Mouse (Mus musculus): ENCODE data around the gene Tbcc.

The Tbcc gene

GRCm38 (mm10) chr17:46903876-46904490, 13.5 kb downstream of the Tbcc start:
- DNase-seq (ENCODE audit: low spot score) = peak; percentile 38

- no peak for DNase-seq (ENCODE audit: low spot score)
These were observed 19.7 kb downstream of the Tbcc start, which contains the start of gene Prph2 for GRCm38 (mm10) chr17:46910186-46910585. Gene Prph2 (plus strand): TSS chr17:46910459.

GRCm38 (mm10) chr17:46912331-46912730, 21.8 kb downstream of the Tbcc start:
- DNase-seq (ENCODE audit: low spot score) = no peak

- DNase-seq (ENCODE audit: low spot score) = no peak
These were observed 24.6 kb downstream of the Tbcc start for GRCm38 (mm10) chr17:46915129-46915528.

GRCm38 (mm10) chr17:46918951-46919350, 28.5 kb downstream of the Tbcc start:
- DNase-seq (ENCODE audit: low spot score) = no peak

- no peak for DNase-seq (ENCODE audit: low spot score)
These were observed 30.4 kb downstream of the Tbcc start for GRCm38 (mm10) chr17:46920855-46921254.

- no peak for DNase-seq (ENCODE audit: low spot score)
These were observed 35.7 kb downstream of the Tbcc start for GRCm38 (mm10) chr17:46926192-46926591.

GRCm38 (mm10) chr17:46926941-46927340, 36.5 kb downstream of the Tbcc start:
- no peak for DNase-seq (ENCODE audit: low spot score)

GRCm38 (mm10) chr17:46927781-46928180, 37.3 kb downstream of the Tbcc start:
- no peak for DNase-seq (ENCODE audit: low spot score)

GRCm38 (mm10) chr17:46929277-46929676, 38.8 kb downstream of the Tbcc start:
- DNase-seq (ENCODE audit: low spot score) = no peak

- no peak for DNase-seq (ENCODE audit: low spot score)
These were observed 39.4 kb downstream of the Tbcc start for GRCm38 (mm10) chr17:46929897-46930296.

GRCm38 (mm10) chr17:46932961-46933360, 42.5 kb downstream of the Tbcc start:
- DNase-seq (ENCODE audit: low spot score) = no peak

GRCm38 (mm10) chr17:46933557-46934348, 43.3 kb downstream of the Tbcc start:
- no peak for DNase-seq (ENCODE audit: low spot score)

GRCm38 (mm10) chr17:46940461-46940860, 50.0 kb downstream of the Tbcc start:
- DNase-seq (ENCODE audit: low spot score) = no peak

Measured in ovary, postnatal 10 days (tissue).